In the genomic region with DNA sequence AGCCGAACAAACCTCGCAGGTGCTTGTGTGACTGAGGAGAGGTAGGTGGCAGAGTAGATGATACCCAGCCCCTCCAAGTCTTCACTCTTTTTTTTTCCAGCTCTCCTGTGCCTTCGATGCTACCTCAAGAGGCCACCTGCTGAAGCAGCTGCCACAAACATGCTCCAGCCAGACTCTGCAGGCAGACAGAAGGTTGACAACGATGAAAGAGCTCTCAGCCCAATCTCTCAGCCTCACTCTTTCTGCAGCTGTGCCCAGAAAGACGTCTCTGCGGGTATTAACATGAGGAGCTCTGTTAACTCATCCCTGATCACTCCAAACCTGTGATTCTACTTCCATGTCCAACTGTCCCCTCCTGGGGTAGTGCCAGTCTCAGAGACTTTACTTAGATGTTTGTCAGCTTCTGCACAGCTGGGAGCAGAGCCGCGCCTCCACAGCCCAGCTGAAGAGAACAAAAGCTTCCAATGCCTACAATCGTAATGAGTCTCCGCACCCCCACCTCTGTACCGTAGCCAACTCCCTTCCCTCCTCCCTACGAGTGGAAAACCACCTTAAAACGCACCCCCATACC, we compare ENCODE assay signal across 8 mouse cellular contexts.
DNase-seq lines count a peak whose midpoint lies in the region; ATAC-seq lines count a peak whose summit lies in the region.

No protein-coding gene starts in this region.

- DNase-seq in cerebellum, adult 9-11 months = peak; percentile 5
- DNase-seq in embryo, embryonic 11.5 days (ENCODE audit: low read depth, low spot score) = peak; percentile 29
- DNase-seq in layer of hippocampus, postnatal 36 days = peak; percentile 35 to 36
- peak; percentile 5 to 24 for DNase-seq in lung, postnatal 4 days
- DNase-seq in c-Kit-positive CD71-positive TER-119-positive erythroid progenitor cells, embryonic 14.5 days (ENCODE audit: low spot score) = no peak

- H3K27ac ChIP-seq in heart, embryonic 16.5 days (ENCODE audit: low read length) = no peak overlapping the region
- H3K27ac ChIP-seq in stomach, embryonic 16.5 days (ENCODE audit: low read length) = no peak overlapping the region

- peak overlapping the region; percentile 65 for H3K4me3 ChIP-seq in heart, embryonic 16.5 days (ENCODE audit: low read length)
- peak overlapping the region; percentile 46 for H3K4me3 ChIP-seq in stomach, embryonic 16.5 days (replicated peaks; ENCODE audit: low read length)

- H3K4me1 ChIP-seq in heart, embryonic 16.5 days (ENCODE audit: control insufficient read depth, insufficient read depth, low read length) = peaks cover 10% of the 10 kb centered on the region
- no peaks in the 10 kb centered on the region for H3K4me1 ChIP-seq in stomach, embryonic 16.5 days (ENCODE audit: control insufficient read depth, insufficient read depth, low read length)

- H3K36me3 ChIP-seq in heart, embryonic 16.5 days (ENCODE audit: control insufficient read depth, insufficient read depth) = no peaks in the 10 kb centered on the region
- no peaks in the 10 kb centered on the region for H3K36me3 ChIP-seq in stomach, embryonic 16.5 days (ENCODE audit: control insufficient read depth, insufficient read depth, low read length)

- no peaks in the 10 kb centered on the region for H3K27me3 ChIP-seq in heart, embryonic 16.5 days (ENCODE audit: control insufficient read depth, insufficient read depth, low read length)
- H3K27me3 ChIP-seq in stomach, embryonic 16.5 days (ENCODE audit: control insufficient read depth, insufficient read depth, low read length) = no peaks in the 10 kb centered on the region

- no peak for ATAC-seq in cerebellum, adult (ENCODE audit: insufficient number of reproducible peaks, low FRiP score, low TSS enrichment)
- ATAC-seq in heart, embryonic 16.5 days (replicated peaks; ENCODE audit: extremely low read depth, insufficient read depth, low FRiP score) = no peak; the same call in 1 of the 2 replicates
- no peak for ATAC-seq in stomach, embryonic 16.5 days (ENCODE audit: insufficient read depth, low FRiP score)

- 9% methylated on average over 13 of the region's 13 CpGs for WGBS in heart, embryonic 16.5 days
- 11% methylated on average over 13 of the region's 13 CpGs for WGBS in stomach, embryonic 16.5 days

- peak overlapping the region; percentile 96 for H3K4me2 ChIP-seq in heart, embryonic 16.5 days (ENCODE audit: low read depth, low read length)
- H3K4me2 ChIP-seq in stomach, embryonic 16.5 days (ENCODE audit: low read depth, low read length) = peak overlapping the region; percentile 74

- H3K9ac ChIP-seq in heart, embryonic 16.5 days (ENCODE audit: low read length) = peak overlapping the region; percentile 67
- peak overlapping the region; percentile 63 for H3K9ac ChIP-seq in stomach, embryonic 16.5 days (ENCODE audit: low read length)

- H3K9me3 ChIP-seq in heart, embryonic 16.5 days (replicated peaks; ENCODE audit: control insufficient read depth, low read length) = no peaks in the 10 kb centered on the region
- H3K9me3 ChIP-seq in stomach, embryonic 16.5 days (replicated peaks; ENCODE audit: control insufficient read depth, low read length) = no peaks in the 10 kb centered on the region
